Mouse (Mus musculus): Measurements from ENCODE around the gene Gm11042. TPM values are rescaled to one million over a fixed set of nuclear protein-coding genes. Genes with fewer than 3 reads are reported as not detected.

Gm11042 gene
- polyA plus RNA-seq, 1 experiment from 2014 or later = not detected

- H3K9me3 ChIP-seq (ENCODE audit: control insufficient read depth, low read length) = no peaks in the 10 kb centered on the region
- 82% methylated on average over 15 of the region's 15 CpGs for WGBS
- H3K4me1 ChIP-seq (ENCODE audit: control insufficient read depth, insufficient read depth, low read length) = no peaks in the 10 kb centered on the region
- H3K9ac ChIP-seq (ENCODE audit: low read depth, low read length) = no peak overlapping the region
- H3K4me3 ChIP-seq (ENCODE audit: low read length) = no peak overlapping the region
- ATAC-seq = no peak
- no peak overlapping the region for H3K27ac ChIP-seq (ENCODE audit: low read length)
- no peaks in the 10 kb centered on the region for H3K36me3 ChIP-seq (ENCODE audit: control insufficient read depth, insufficient read depth, low read length)
- no peak overlapping the region for H3K4me2 ChIP-seq (ENCODE audit: low read depth, low read length)
- no peaks in the 10 kb centered on the region for H3K27me3 ChIP-seq (replicated peaks; ENCODE audit: control insufficient read depth, insufficient read depth, low read length)
Measured at GRCm38 (mm10) chr12:74268644-74269285, 47.4 kb downstream of the Gm11042 start.

GRCm38 (mm10) chr12:74267049-74267448, 49.1 kb downstream of the Gm11042 start:
- H3K27me3 ChIP-seq (replicated peaks; ENCODE audit: control insufficient read depth, insufficient read depth, low read length) = no peaks in the 10 kb centered on the region
- no peaks in the 10 kb centered on the region for H3K36me3 ChIP-seq (ENCODE audit: control insufficient read depth, insufficient read depth, low read length)
- H3K9ac ChIP-seq (ENCODE audit: low read depth, low read length) = no peak overlapping the region
- no peak overlapping the region for H3K4me3 ChIP-seq (ENCODE audit: low read length)
- H3K27ac ChIP-seq (ENCODE audit: low read length) = no peak overlapping the region
- no peaks in the 10 kb centered on the region for H3K9me3 ChIP-seq (ENCODE audit: control insufficient read depth, low read length)
- WGBS = 88% methylated on average over 4 of the region's 4 CpGs
- H3K4me1 ChIP-seq (ENCODE audit: control insufficient read depth, insufficient read depth, low read length) = no peaks in the 10 kb centered on the region
- H3K4me2 ChIP-seq (ENCODE audit: low read depth, low read length) = no peak overlapping the region
- ATAC-seq = no peak
